Mouse (Mus musculus) liver, adult (tissue): ENCODE measurements around the gene Dnaja4.

Experiments used
- GATA4 ChIP-seq: IDR thresholded peaks from 2 replicates; pipeline ENCODE4 v1.6.1; 2014; ENCODE audit warnings: mild to moderate bottlenecking, low read length; ENCODE audit not compliant: insufficient replicate concordance

Dnaja4 gene

DNA sequence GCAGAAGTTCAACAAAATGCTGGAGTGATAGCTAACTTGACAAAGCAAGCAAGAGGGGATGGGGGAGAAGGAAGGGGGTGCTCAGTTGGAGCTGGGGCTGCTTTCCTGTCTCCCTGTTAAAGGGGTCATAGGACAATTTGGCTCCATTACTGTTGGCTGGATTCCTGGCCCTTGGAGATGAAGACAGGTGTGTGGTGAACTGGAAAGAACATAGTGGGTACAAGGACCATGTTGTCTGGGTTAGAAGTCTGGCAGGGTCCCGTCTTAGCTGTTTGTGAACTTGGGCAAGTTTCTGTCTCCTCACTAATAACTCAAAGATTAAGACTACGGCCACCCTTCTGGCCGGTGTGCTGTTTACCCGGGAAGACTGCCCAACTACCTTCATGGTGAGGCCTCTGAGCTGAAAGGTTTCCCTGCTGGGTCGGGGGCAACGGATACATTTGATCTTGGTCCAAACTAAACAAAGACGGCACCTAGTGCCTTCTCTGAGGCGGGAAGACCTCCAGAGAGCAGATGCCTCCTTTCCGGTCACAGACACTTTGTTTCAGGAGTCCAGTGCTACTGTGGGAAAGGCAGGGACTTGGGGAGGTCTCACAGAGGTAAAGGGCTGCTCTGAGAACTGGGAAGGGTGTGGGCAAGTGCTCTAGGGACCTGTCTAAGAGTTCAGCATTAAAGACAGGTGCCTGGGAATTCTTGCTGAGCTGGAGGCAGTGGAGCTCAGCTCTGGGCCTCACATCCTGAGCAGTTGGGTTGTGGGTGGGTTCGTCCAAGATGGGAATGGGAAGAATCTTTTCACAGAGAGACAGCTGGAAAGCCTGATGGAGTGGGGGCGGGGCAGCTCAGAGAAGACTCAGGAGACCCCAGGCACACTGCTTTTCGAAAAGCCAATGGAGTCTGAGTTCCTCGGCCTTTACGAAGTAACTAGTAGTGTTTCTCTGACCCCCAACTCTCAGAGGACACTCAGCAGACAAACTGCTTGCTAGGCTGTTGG is 11.1 kb upstream of the Dnaja4 start:
- TF ChIP-seq GATA4, result no peak

- TF ChIP-seq GATA4, result no peak
These were observed 9.2 kb upstream of the Dnaja4 start for GRCm38 (mm10) chr9:54689446-54689845.

DNA sequence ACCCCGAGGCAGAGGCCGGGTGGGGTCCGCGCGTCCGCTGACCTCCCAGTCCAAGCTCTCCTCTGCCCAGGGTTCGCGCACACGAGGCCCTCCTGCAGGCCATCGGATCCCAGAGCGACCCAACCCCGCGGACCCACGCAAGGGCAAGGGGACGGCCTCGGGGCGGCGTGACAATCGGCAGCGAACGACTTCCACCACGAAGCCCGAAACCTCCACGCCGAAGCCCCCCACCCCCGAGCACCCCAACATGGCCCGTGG is 343 bp downstream of the Dnaja4 start:
- TF ChIP-seq GATA4, result no peak

- TF ChIP-seq GATA4, result no peak
These were observed 886 bp downstream of the Dnaja4 start for GRCm38 (mm10) chr9:54699345-54700173.

GRCm38 (mm10) chr9:54700174-54700475 is 1.5 kb downstream of the Dnaja4 start:
- no peak for TF ChIP-seq GATA4

GRCm38 (mm10) chr9:54700746-54701145 is 2.1 kb downstream of the Dnaja4 start:
- TF ChIP-seq GATA4, result no peak

GRCm38 (mm10) chr9:54702581-54702980 is 3.9 kb downstream of the Dnaja4 start:
- TF ChIP-seq GATA4, result no peak

- TF ChIP-seq GATA4, result no peak
These were observed 5.7 kb downstream of the Dnaja4 start for GRCm38 (mm10) chr9:54704361-54704760.

DNA sequence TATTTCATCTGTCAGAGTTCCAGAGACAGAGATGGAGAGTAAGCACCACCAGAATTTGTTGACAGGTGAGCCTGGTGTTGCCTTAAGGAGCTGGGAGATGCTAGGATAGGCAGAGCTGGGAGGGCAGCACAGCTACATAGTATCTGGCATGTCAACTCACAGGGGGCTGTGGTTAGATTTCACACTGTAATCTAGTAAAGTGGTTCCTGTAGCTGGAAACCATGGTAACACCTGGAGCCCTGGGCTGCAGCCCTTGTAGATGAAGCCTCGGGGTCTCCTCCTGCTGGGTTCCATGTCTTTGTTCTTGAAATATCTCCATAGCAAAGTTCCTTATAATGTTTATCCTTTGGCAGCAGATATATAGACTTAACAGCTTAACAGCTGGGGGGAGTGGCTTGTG is 6.9 kb downstream of the Dnaja4 start:
- TF ChIP-seq GATA4, result no peak

DNA sequence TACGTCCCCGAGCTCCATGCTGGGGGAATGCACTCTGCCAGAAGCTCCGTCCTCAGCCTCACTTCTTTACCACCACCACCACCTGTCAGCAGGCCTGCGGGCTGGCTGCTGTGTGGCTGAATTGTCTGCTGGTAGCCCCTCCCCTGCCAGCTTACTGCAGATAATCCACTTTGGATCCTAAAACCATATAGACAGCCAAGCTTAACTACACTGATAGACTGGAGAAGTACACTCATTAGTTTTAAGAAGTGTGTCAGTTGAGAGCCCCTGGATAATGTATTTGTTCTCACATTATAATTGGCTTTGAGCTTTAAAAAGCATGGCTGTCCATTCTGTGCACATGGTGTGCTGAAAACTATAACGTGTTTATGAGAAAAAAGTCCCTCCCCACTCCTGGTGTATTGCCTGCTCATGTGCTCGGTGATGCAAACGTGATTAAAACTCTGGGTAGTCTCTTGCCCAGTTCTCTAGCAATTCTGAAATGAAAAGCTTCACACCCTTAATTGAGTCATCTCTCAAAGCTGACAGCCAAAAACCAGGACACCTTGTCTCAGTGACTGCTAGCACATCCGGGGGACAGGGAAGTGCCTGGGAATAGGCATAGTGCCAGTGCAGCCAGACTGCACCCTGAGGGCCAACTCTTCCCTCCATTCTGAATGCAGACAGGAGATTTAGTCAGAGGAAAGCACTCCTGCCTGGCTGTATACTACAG is 8.8 kb downstream of the Dnaja4 start:
- TF ChIP-seq GATA4, result no peak

DNA sequence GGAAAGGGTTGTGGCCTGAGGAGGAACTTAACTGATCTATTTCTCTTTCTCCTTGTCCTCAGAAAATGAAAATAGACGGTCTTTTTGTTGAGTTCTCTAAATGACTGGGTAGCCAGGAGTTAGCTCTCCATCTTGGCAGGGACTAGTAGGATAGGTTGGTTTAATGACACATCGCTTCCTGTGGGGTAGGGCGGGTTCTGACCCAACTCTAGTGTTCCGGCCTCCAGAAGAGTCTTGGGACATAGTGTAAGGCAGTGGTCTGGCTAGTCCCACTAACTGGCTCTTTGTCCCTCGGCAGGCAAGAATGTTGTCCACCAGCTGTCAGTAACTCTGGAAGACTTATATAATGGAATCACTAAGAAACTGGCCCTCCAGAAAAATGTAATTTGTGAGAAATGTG is 9.4 kb downstream of the Dnaja4 start:
- no peak for TF ChIP-seq GATA4

- TF ChIP-seq GATA4, result no peak
These were observed 17.1 kb downstream of the Dnaja4 start for GRCm38 (mm10) chr9:54715776-54716175.

- no peak for TF ChIP-seq GATA4
These were observed 18.9 kb downstream of the Dnaja4 start for GRCm38 (mm10) chr9:54717527-54717926.

GRCm38 (mm10) chr9:54722156-54722555 is 23.5 kb downstream of the Dnaja4 start:
- TF ChIP-seq GATA4, result no peak

DNA sequence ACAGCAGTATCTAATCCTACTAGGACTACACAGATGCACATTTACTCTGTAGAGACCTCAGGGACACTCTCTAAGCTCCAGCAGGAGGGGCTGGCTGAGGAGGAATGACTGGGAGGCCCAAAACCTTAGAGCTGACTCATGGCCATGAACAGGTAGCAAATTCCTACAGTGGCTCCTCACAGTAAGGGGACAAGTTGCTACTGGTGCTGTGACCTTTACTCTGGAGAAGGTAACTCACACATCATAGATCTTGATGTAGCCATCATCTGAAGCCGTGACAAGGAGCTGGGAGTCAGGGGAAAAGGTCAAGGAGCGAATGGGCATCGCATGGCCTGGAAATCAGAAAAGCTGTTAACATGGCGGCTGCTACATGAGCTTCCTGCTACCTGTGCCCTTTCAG is 23.9 kb downstream of the Dnaja4 start:
- no peak for TF ChIP-seq GATA4

GRCm38 (mm10) chr9:54726315-54726714 is 27.6 kb downstream of the Dnaja4 start:
- TF ChIP-seq GATA4, result no peak
